Mouse (Mus musculus) lung, postnatal 0 days (tissue): ENCODE data around the gene Fndc3b. TPM values are rescaled to one million over a fixed set of nuclear protein-coding genes. Genes with fewer than 3 reads are reported as not detected.

Experiments
- ATAC-seq: fragments of 200-750 bp; cut with Nextera tagmentation; 2 replicates; pipeline ENCODE4 v1.8.0; 2017; ENCODE audit warnings: moderate library complexity
- DNase-seq: peaks from one replicate; pipeline ENCODE4 v3.0.0-alpha.2; 2016; ENCODE audit warnings: low spot score
- H3K27ac ChIP-seq: fragments of 300-500 bp; sonication (generic); 2 replicates; pipeline ENCODE4 v1.5.1; 2014; ENCODE audit warnings: antibody characterized with exemption, mild to moderate bottlenecking, low read length, mixed read lengths
- H3K27me3 ChIP-seq: fragments of 300-500 bp; sonication (generic); replicated peaks from 2 replicates; pipeline ENCODE4 v1.6.1; 2014; ENCODE audit warnings: low read length, mixed read lengths; ENCODE audit not compliant: insufficient read depth
- H3K36me3 ChIP-seq: fragments of 300-500 bp; sonication (generic); 2 replicates; pipeline ENCODE4 v1.6.1; 2014; ENCODE audit warnings: low read length, mixed read lengths; ENCODE audit not compliant: insufficient read depth
- H3K4me1 ChIP-seq: fragments of 300-500 bp; sonication (generic); 2 replicates; pipeline ENCODE4 v1.6.1; 2014; ENCODE audit warnings: antibody characterized with exemption, low read depth, low read length, mixed read lengths; ENCODE audit not compliant: insufficient read depth
- H3K4me2 ChIP-seq: fragments of 300-500 bp; sonication (generic); replicated peaks from 2 replicates; pipeline ENCODE4 v1.6.1; 2014; ENCODE audit warnings: low read depth, mild to moderate bottlenecking, low read length, moderate library complexity, mixed read lengths
- H3K4me3 ChIP-seq: fragments of 300-500 bp; sonication (generic); 2 replicates; pipeline ENCODE4 v1.5.1; 2014; ENCODE audit warnings: low read depth, low read length
- H3K9ac ChIP-seq: fragments of 300-500 bp; sonication (generic); replicated peaks from 2 replicates; pipeline ENCODE4 v1.6.1; 2014; ENCODE audit warnings: low read depth, mild to moderate bottlenecking
- H3K9me3 ChIP-seq: fragments of 300-500 bp; sonication (generic); 2 replicates; pipeline ENCODE4 v1.6.1; 2016; ENCODE audit warnings: low read length, mixed read lengths
- CTCF ChIP-seq: IDR thresholded peaks from 2 replicates; pipeline ENCODE4 v1.5.1; 2016; ENCODE audit warnings: antibody characterized with exemption, mild to moderate bottlenecking
- EP300 ChIP-seq: IDR thresholded peaks from 2 replicates; pipeline ENCODE4 v1.6.1; 2016; ENCODE audit warnings: antibody characterized with exemption, mild to moderate bottlenecking, control low read depth
- WGBS: fragments of 180-500 bp; shearing (Covaris S2); extraction: QIAGEN DNeasy Blood & Tissue Kit; methylation state at CpG from one replicate; pipeline ENCODE4 v1.1.7; 2014; 5-methylcytosine and 5-hydroxymethylcytosine counted together
- polyA plus RNA-seq: library from polyadenylated mRNA; unstranded; fragments of >200 nt; fragmentation: Nextera tagmentation; extraction: Ambion mirVana; gene quantifications from 2 replicates; pipeline ENCODE4 v1.2.1, GENCODE M21; 2015

Fndc3b gene
- polyA plus RNA-seq, 1 experiment from 2014 or later = 28.5 TPM

DNA sequence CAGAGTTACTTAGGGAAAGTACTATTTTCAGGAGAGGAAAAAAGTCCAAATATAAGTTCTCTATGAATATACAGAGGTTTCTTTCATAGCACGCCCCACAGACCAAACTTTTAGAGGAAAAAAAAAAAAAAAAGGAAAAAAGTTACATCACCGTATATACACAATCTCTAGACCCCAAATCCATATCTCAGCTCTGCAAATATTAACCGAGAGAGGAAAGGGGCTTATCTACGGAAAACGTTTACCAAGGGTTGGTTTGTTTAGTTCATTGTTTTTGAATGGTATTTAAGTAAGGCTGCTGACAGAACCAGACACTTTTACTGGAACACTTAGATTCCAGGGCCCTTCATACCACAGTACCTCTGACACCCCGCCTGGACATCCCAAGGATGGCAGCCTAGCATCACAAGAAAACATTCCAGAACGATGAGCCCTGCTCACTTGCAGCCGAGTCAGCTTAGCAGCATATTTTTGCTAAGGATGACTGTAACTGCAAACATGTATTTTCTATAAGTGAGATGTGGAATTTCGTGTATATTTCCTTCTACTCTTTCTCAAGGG, 58.6 kb downstream of the Fndc3b start:
- Histone ChIP-seq H3K4me1 (peaks cover 27% of the 10 kb centered on the region; the same call in 1 of the 2 replicates), H3K4me2 (no peak overlapping the region), H3K9me3 (no peaks in the 10 kb centered on the region), H3K9ac (no peak overlapping the region), H3K4me3 (no peak overlapping the region), H3K36me3 (no peaks in the 10 kb centered on the region), H3K27me3 (no peaks in the 10 kb centered on the region), H3K27ac (peak overlapping the region; percentile 73)
- peak; percentile 69 for DNase-seq
- ATAC-seq = peak; percentile 65
- 36% methylated on average over 9 of the region's 9 CpGs for WGBS
- TF ChIP-seq CTCF = peak; percentile 43
- peak; percentile 92 for TF ChIP-seq EP300

DNA sequence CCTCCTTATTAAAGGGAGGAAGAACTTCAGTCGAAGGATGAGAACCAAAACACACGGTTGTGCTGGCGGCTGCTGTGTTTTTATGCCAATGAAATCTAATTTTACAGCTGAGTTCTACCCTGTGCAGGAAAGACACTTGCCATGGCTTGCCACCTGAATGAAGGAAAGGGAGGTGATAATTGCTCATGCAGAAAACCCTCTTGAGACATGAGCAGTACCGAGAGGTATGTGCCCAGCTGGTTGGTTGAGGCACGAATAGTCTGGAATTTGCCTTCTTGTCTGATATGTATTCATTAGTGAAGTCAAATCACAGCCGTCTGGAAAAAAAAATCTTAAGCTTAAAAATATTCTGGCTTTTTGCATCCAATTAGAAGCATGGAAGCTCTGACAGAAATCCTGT, 59.4 kb downstream of the Fndc3b start:
- no peak overlapping the region for H3K4me2 ChIP-seq
- H3K36me3 ChIP-seq = no peaks in the 10 kb centered on the region
- H3K27ac ChIP-seq = peak overlapping the region; percentile 73
- ATAC-seq = peak; percentile 33; the same call in 1 of the 2 replicates
- peaks cover 23% of the 10 kb centered on the region; the same call in 1 of the 2 replicates for H3K4me1 ChIP-seq
- WGBS = 45% methylated on average over 6 of the region's 6 CpGs
- TF ChIP-seq EP300 (peak; percentile 75), CTCF (no peak)
- no peak overlapping the region for H3K4me3 ChIP-seq
- no peaks in the 10 kb centered on the region for H3K9me3 ChIP-seq
- H3K9ac ChIP-seq = no peak overlapping the region
- H3K27me3 ChIP-seq = no peaks in the 10 kb centered on the region
- peak; percentile 57 for DNase-seq

DNA sequence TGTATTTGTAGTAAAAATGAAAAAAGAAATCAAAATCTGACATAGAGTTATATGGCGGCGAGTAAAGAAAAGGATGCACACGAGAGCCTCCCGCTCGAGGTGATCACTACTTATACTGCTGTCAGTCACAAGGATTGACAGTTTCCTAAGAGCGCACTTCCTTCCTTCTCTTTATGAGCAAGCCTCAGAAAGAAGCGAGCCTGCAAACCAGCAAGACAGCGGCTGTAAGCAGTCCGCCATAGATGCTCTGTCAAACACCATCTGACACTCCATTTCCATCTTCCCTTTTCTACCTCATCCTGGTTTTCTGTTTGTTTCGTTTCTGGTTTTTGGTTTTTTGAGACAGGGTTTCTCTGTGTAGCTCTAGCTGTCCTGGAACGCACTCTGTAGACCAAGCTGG, 61.0 kb downstream of the Fndc3b start:
- Histone ChIP-seq H3K4me2 (no peak overlapping the region), H3K4me1 (peaks cover 24% of the 10 kb centered on the region; the same call in 1 of the 2 replicates), H3K27me3 (no peaks in the 10 kb centered on the region), H3K9me3 (no peaks in the 10 kb centered on the region), H3K27ac (no peak overlapping the region), H3K36me3 (no peaks in the 10 kb centered on the region), H3K4me3 (no peak overlapping the region), H3K9ac (no peak overlapping the region)
- 71% methylated on average over 11 of the region's 11 CpGs for WGBS
- no peak for ATAC-seq
- TF ChIP-seq EP300 (no peak), CTCF (no peak)
- no peak for DNase-seq

DNA sequence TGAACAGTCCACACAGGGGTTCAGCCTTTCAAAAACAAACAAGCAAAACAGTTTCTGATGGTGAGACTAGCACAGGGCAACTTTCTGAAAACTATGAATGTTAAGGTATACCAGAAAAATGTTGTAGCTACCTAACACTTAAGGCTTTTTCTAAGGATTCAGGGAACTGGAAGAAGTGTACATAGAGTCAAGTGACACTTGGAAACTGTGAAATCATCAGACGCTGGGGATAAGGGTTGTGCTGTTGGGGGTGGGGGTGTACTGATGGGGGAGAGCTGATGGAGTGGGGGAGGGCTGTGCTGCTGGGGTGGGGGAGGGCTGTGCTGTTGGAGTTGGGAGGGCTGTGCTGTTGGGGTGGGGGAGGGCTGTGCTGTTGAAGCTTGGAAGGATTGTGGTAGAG, 61.8 kb downstream of the Fndc3b start:
- no peaks in the 10 kb centered on the region for H3K36me3 ChIP-seq
- no peak overlapping the region for H3K9ac ChIP-seq
- WGBS = 32% methylated on average over 1 of the region's 1 CpGs
- H3K27ac ChIP-seq = peak overlapping the region; percentile 54; the same call in 1 of the 2 replicates
- H3K9me3 ChIP-seq = no peaks in the 10 kb centered on the region
- H3K4me1 ChIP-seq = peaks cover 24% of the 10 kb centered on the region; the same call in 1 of the 2 replicates
- H3K4me3 ChIP-seq = no peak overlapping the region
- H3K4me2 ChIP-seq = no peak overlapping the region
- H3K27me3 ChIP-seq = no peaks in the 10 kb centered on the region
- ATAC-seq (peak; percentile 67), DNase-seq (peak; percentile 81)
- TF ChIP-seq EP300 = peak; percentile 86; the same call in 1 of the 2 replicates
- no peak for TF ChIP-seq CTCF

DNA sequence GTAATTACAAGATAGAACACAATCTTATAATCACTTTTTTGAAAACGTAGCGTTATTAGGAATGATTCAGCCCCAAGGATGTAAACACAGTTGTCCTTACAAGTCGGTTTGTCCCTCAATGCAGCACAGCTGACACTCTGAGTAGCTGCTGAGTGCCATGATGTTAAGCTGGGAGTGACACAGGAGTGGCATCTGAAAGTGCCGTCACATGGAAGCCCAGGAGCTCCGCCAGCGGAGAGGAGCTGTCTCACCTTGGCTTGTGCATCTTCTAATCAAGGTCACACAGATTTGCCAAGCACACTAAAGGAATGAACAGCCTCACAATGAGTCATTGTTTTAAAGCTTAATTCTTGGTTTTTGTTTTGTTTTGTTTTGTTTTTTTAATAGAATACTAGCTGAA, 68.7 kb downstream of the Fndc3b start:
- WGBS = 82% methylated on average over 6 of the region's 6 CpGs
- Histone ChIP-seq H3K4me2 (no peak overlapping the region), H3K27ac (no peak overlapping the region), H3K27me3 (no peaks in the 10 kb centered on the region), H3K9me3 (no peaks in the 10 kb centered on the region), H3K4me3 (no peak overlapping the region), H3K4me1 (peaks cover 8% of the 10 kb centered on the region; the same call in 1 of the 2 replicates), H3K36me3 (peaks cover 14% of the 10 kb centered on the region; the same call in 1 of the 2 replicates), H3K9ac (no peak overlapping the region)
- no peak for ATAC-seq
- DNase-seq = no peak
- TF ChIP-seq CTCF = no peak
- no peak for TF ChIP-seq EP300

DNA sequence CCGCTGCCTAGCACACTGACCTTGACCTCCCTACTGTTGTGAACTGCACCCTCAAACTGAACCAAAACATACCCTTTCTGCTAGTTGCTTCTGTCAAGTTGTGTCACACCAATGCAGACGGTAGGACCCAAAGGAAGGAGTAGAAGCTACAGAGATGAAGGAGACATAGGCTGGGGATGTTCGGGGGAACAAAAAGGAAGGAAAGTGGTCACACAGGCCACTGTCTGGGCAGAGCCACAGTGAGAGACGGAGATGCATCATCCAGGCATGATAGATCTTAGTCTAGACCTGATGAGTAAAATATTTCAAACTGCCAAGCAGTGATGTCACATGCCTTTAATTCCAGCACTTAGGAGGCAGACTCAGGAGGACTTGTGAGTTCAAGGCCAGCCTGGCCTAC, 71.4 kb downstream of the Fndc3b start:
- Histone ChIP-seq H3K4me2 (no peak overlapping the region), H3K27ac (no peak overlapping the region), H3K9me3 (no peaks in the 10 kb centered on the region), H3K27me3 (no peaks in the 10 kb centered on the region), H3K4me3 (no peak overlapping the region), H3K4me1 (0 out of 2 replicates have a peak, but pooled peaks cover 3% of the 10 kb centered on the region), H3K36me3 (peaks cover 14% of the 10 kb centered on the region; the same call in 1 of the 2 replicates), H3K9ac (no peak overlapping the region)
- 81% methylated on average over 4 of the region's 4 CpGs for WGBS
- DNase-seq = no peak
- TF ChIP-seq EP300 (no peak), CTCF (no peak)
- ATAC-seq = no peak
